Mouse (Mus musculus): ENCODE measurements around the gene Lce3c.

Lce3c gene

DNA sequence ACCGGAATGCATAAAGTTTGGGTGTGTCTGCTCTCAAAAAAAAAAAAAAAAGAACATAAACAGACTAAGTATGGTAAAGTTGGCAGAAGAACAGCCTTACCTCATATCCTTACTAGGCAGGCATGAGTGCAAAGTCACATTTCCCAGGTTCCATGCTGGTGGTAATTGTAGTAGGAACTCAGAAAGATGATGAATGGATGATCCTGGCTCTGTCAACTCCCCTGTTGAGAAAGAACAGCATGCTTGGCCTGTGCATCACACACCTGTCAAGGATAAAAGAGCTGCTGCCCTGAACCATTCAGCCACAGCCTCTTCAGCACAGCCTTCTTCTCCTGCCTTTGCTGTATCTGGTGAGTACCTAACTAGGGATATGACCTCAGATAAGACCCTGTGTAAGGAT lies at the start of gene Lce3c:
Lce3c (plus strand) TSS at position 301 of the 400 bp plus-strand sequence.
- no peak for DNase-seq (ENCODE audit: low spot score)

DNA sequence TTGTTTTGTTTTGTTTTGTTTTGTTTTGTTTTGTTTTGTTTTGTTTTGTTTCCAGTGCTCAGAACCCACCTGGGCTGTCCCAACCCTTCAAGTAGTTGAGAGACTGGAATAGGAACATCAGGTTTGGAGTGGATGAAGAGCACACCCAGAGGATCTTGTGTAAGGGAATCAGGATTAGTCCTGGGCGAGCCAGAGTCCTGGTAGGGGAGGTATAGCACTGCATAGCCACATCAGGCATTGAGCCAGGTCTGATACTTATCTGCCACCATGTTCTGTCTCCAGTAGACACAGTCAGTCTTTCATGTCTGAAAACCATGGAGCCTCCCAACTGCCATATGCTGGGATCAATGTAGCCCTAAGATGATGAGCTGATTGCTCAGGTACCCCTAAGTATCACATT lies 49.8 kb upstream of the Lce3c start:
- DNase-seq (ENCODE audit: low spot score): no peak

DNA sequence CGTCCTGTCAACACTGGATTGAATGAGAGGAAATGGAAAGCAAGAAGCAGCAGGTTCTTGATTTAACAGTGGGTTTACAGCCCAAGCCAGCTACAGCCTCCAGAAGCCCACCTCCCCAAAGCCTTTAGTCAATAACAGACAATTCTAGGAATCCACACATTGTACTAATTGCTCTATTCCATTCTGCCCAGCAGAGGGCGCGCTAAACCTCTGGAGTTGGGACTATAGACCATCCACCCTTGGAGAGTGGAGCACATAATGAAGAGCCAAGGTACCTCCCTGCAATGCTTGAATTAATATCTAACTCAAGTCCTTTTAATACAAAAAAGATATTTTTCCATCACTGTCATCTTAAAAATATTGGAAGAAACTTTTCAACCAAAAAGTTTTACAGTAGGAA lies 41.3 kb upstream of the Lce3c start:
- no peak for DNase-seq (ENCODE audit: low spot score)

GRCm38 (mm10) chr3:92903640-92904039 lies 40.6 kb upstream of the Lce3c start:
- no peak for DNase-seq (ENCODE audit: low spot score)

- DNase-seq (ENCODE audit: low spot score): no peak
These were observed 39.1 kb upstream of the Lce3c start for GRCm38 (mm10) chr3:92905182-92905581.

- DNase-seq (ENCODE audit: low spot score): no peak
These were observed 36.7 kb upstream of the Lce3c start for GRCm38 (mm10) chr3:92907571-92907970.

DNA sequence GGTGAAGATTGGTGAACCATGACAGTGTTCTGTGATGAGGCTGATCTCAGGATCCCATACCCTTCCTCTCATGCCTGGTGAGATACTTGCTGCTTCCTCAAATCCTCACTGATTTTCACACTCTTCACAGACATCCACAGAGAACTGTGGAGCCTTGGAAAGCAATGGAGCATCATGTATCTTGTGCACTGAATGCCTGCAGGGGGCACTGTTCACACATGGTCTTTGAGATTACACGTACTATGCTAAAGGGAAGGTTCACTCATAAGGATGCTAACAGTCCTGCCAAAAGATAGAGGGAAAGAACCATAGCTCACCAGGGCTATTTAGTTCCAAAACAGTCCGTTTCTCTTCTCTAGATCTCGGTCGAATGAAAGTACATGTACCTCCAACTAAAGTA lies 23.9 kb upstream of the Lce3c start:
- DNase-seq (ENCODE audit: low spot score): no peak

DNA sequence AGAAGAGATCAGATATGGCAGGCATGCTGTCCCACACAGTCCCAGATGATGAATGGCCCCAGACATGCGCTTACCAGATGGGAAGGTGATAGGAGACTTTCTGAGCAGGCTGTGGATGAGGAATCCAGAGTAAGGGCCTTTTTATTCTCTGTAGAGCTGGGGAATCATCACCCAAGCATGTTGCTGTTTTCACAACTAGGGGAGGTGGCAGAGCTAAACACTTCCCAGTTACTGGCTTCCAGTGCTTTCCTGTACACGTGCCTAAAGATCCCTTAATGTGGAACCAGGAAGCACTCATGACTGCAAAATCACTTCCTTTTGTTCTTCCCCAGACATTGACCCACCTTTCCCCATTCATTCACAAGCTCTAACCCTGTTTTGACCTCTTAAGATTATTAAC lies 18.2 kb upstream of the Lce3c start, which contains the start of gene Lce3a:
Lce3a (minus strand) TSS at position 101 of the 400 bp plus-strand sequence.
- no peak for DNase-seq (ENCODE audit: low spot score)

DNA sequence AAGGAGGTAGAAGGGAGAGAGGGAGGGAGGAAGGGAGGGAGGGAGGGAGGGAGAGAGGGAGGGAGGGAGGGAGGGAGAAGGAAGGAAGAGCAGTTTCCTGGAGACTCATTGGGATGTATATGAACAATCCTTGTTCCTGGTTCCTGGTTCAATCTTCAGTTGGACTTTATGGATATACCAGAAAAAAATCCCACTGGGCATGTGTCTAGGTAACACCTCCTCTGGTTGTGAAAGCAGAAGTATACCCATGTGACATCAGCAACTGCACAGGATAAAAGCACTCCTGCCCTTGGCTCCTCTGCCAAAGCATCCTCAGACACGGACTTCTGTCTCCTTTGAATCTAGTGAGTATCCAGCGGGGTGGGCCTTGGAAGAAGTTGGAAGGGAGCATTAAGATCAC lies 11.6 kb upstream of the Lce3c start, which contains the start of gene Lce3b:
Lce3b (plus strand) TSS at position 301 of the 400 bp plus-strand sequence.
- no peak for DNase-seq (ENCODE audit: low spot score)

DNA sequence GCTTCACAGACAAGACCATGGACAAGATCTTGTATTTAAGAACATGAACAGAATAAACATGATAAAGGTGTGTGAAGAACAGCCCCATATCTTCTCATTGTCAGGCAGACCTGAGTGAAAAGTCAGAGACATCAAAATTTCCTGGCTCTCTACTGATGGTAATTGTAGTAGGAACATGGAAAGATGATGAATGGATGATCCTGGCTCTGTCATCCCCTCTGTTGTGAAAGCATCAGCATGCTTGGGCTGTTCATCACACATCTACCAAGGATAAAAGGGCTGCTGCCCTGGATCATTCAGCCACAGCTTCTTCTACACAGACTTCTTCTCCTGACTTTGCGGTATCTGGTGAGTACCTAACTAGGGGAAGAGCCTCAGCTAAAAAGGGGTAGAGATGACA lies 12.8 kb downstream of the Lce3c start, which contains the start of gene Lce3d:
Lce3d (plus strand) TSS at position 301 of the 400 bp plus-strand sequence.
- DNase-seq (ENCODE audit: low spot score): no peak

DNA sequence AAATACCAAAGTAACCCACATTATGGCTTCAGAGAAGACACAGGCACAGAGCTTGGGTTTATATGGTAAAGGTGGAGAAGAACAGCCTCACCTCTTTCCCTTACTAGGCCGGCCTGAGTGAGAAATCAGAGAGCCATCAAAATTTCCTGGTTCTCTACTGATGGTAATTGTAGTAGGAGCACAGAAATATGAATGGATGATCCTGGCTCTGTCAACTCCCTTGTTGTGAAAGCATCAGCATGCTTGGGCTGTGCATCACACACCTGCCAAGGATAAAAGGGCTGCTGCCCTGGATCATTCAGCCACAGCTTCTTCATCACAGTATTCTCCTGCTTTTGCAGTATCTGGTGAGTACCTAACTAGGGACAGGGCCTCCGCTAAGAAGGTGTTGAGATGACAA lies 22.5 kb downstream of the Lce3c start, which contains the start of gene Lce3e:
Lce3e (plus strand) TSS at position 301 of the 400 bp plus-strand sequence.
- no peak for DNase-seq (ENCODE audit: low spot score)

DNA sequence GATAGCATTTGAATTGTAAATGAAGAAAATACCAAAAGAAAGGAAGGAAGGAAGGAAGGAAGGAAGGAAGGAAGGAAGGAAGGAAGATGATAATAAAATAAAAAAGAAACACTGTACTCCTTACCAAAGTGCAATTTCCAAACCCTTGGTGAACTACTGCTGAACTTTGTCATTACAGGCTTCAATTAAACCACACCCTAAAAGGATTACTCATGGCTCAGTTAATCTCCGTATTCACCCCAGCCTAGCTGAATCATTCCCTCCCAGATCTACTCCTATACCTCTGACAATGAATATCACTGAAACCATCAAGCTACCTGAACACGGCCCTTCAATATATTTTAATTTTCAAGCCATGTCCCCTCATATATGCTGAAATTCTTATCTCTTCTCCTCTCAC lies 34.2 kb downstream of the Lce3c start:
- DNase-seq (ENCODE audit: low spot score): no peak

DNA sequence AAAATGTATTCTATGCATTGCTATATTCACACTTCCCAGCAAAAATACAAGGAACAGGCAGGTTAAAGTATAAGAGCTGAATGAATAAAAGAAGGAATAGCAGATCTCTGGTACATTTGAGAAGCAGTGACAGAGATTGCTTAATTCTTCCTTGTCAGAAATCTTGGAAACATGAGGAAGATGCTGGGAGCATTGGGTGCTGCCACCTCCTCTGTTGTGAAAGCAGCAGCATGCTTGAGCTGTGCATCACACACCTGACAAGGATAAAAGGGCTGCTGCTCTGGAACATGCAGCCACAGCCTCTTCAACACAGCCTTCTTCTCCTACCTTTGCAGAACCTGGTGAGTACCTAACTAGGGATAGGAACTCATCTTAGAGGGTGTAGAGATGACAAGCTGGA lies 47.6 kb downstream of the Lce3c start, which contains the start of gene Lce3f:
Lce3f (plus strand) TSS at position 301 of the 400 bp plus-strand sequence.
- no peak for DNase-seq (ENCODE audit: low spot score)
